Mouse (Mus musculus) heart, adult 18-20 months (tissue): Measurements from ENCODE around the gene Fgd6. TPM values are rescaled to one million over a fixed set of nuclear protein-coding genes. Genes with fewer than 3 reads are reported as not detected.
A peak's percentile ranks its signal among the peaks of the same experiment; 100 is the strongest.

Experiments
- DNase-seq, 2 experiments: peaks; one replicate each; pipeline ENCODE4 v3.0.0; 2021 to 2022; ENCODE audit warnings: mixed read lengths in 1 of 2
- total RNA-seq, 2 experiments: library from RNA; stranded (reverse); gene quantifications; 2 replicates each; pipeline ENCODE4 v1.2.3; 2021

The Fgd6 gene
- total RNA-seq, 2 experiments from 2014 or later, result 5.1 to 5.6 TPM

DNA sequence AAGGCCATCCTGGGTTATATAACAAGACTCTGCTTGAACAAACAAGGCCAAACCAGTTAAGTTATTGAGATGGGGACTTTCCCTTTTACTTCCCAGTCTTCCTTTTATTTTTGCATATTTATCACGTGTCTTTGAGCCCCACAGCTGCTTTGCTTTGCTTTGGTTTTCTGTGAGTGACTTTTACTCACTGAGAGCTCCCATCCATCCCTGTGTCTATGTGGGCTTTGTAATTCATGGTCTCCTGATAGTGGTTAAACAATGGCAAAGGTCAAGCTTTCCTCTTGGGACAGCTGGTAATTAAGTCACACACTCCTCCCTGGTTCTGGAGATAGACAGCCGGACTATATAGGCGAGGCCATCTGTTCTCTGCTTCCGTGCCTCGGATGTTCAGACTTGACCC, 57.7 kb downstream of the Fgd6 start:
- no peak for DNase-seq

DNA sequence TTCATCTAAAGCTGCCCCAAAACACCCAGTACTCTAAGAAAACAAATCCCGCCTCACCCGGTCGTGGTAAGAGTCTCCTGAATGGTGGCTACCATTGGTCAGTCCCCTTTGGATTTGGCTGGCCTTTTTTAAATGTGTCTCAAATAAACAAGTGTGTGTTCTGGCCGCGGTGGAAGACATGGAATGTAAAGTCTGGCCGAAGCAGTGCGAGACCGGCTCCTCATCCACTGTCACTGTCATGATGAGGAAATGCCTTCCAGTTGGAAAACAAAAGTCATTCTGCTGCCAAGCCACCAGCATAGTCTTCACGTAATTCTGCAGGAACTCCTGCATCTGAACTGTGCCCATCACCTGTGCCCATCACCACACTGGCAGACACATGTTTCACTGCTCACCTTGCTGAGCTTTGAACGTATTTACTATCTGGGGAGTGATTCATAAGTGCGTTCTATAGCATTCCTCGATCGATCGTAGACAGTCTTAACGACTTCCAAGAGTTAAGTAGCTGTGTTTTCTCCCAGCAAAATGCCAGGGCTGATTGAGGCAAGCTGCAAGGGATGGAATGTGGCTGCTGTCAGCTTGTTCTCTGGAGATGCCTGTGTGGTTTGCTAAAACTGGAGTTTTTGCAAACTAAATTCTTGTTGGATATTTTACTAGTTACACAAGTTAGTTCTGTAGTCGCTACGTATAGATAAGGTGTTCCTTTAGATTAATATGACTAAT, 60.1 kb downstream of the Fgd6 start:
- DNase-seq, result no peak

DNA sequence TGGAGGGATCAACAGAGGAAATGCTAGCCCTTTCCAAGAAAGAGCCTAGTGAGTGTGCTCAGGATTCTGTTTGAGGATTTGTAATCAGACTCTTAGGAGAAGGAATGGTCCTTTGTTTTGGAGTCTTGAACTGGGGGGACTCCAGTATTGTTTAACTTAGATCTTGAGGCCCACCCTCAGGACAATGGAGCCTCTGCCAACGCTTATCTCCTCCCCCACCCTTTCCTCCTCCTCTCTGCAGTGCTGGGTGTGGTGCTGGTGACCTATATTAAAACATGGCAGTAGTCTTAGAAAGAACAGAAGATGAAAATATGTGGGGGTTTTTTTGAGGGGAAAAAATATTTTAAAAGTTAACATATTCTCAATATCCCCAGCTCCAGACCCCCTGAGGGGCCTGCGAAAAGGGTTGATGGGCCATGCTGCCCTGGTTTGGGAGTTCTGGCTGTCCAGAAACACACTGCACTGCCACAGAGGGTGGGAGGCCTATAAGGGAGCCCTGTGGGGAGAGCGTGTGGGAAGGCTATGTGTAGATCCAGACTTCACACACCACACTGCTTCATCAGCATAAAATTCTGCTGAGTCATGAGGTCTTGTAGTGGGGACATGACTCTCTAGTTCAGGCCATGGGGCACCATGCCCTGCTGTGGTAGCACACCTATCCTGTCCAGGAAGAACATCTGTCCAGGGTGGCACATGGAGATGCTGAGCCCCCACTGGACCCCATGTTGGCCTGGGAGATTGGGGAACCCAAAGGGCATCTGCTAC, 61.5 kb downstream of the Fgd6 start:
- no peak for DNase-seq

DNA sequence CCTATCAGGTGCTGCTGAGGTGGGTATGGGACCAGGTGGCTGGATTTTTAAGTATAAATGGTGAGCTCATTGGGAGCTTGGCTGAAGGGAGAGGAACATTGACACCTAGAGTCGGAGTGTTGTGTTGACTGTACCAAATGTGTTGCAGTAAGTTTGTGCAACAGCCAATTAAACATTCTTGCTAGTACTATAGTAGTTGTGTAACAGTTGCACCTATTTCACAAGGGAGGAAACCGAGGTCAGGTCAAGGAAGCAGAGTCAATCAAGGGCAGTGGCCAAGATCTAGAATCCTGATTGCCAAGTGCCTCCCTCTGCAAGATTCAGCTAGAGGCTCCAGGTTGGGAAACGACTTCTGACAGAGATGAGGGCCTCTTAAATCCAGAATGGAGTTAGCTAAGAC, 62.3 kb downstream of the Fgd6 start:
- DNase-seq, result no peak

DNA sequence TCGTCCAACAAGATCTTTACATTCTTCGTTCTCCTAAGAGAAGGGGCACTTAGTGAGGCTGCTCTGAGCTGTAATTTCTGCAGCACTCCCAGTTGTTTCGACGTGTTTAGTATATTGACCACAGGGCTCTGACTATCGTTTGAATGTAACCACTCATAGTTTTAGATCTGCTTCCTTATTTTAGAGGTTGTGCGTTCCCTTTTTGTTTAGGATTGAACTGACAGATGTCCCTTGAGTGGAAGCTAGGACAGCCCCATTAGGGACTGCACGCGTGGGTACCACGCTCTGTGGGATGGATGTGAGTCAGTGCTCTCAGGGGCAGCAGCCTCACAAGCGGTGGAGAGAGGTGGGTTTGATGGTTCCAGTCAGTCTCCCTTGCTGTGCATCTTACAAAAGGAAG, 69.7 kb downstream of the Fgd6 start:
- DNase-seq, result no peak

DNA sequence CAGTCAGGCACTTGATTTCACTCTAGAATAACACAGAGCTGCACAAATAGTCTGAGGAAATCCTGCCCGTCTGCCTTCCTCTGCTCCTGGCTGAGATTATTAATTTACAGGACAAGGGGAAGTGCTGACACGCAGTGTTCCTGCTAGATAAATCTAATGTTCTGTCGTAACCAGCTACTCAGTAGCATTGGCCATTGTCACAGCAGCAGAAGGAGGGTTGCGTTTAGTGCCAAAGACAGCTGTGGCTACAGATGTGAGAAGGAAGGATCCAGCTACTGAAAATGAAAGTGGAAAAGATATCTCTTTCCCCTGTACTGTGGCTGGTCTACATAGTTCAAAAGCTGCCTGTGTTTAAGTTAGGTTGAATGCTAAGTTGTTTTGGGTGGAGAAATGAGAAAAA, 71.4 kb downstream of the Fgd6 start:
- DNase-seq, result peak; percentile 61 to 78

DNA sequence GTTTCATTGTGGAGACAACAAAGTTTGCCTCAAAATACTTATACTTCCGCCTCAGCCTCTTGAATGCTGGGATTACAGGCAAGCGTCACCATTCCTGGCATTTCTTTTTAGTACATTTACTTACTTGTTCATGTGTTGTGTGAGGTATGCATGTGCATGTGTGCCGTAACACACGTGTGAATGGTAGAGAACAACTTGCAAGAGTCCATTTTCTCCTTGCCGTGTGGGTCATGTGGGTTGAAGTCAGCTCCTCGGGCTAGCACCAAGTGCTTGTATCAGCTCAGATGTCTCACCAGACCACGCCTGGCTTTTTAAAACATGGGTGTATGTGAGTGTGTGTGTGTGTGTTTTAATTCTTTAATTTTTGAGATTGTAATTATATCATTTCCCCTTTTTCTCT, 71.8 kb downstream of the Fgd6 start:
- DNase-seq, result no peak

DNA sequence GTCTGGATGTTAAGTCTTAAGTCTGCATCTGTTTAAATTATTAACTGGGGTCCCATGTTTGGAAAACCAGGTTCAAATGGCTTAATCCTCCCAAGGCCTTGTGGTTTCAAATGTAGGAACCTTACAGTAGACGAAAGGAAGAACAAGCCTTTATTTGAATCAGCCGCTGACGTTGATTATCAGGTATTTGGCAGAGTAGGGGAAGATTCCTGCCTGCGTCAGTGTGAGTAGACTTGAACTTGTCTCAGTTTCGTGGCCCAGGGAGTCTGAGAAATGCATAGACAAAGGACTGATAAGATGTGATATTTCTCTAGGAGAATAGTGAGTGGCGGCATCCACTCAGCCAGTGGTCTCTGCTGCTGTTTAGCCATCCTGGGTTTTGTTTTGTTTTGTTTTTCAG, 73.0 kb downstream of the Fgd6 start:
- DNase-seq, result no peak

DNA sequence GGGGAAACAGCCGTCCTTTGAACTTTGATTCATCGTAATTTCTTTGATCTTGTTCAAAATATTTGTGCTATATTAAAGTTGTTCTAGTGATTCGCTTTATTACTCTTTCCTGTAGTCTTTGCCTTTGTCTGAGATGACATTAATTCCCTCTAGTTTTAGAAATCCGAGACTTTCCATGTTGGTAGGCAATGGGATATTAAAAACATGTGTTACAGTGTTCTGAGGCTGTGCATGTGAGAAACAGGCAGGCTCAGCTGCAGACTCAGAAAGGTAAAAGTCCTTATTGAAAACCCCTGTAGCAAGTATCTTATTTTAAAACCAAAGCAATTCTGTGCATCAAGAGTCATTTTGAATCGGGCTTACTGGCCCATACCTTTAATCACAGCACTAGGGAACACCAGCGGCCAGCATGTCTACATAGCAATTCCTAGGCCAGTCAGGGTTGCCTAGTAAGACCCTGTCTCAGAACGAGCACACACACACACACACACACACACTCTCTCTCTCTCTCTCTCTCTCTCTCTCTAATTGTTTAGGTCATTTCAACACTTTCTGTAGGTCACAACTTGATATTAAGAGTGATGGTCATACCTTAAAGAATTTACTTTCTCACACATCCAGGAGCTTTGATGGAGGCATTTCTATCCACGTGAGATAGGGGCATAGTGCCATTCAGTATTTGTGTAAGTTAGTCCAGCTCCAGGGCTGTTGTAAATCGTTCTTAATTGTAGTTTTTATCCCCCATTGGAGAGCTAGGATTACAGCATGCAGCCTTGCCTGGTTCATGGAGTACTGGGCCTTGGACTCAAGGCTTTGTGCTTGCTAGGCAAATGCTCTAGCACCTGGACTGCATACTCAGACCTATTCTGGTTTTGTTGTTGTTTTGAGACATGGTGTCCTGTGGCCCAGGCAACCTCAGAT, 75.3 kb downstream of the Fgd6 start:
- DNase-seq, result no peak

DNA sequence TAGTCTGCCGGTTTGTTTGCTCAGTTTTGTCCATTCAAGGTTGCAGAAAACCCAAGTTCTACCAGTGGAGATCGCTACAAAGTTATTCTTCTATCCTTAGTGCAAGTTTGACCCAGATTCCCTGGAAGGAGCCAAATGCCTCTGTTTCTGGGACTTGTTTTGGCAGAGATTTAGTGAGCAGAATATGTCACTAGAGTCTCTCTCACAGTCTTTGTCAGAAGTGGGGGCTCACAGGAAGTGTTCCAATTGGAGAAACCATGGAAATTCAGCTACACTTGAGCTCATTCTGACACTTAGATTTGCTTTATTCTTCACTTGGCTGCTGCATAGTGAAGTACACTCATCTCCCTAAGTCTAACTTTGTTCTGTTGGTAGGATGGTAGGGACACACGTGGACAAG, 76.4 kb downstream of the Fgd6 start:
- no peak for DNase-seq

DNA sequence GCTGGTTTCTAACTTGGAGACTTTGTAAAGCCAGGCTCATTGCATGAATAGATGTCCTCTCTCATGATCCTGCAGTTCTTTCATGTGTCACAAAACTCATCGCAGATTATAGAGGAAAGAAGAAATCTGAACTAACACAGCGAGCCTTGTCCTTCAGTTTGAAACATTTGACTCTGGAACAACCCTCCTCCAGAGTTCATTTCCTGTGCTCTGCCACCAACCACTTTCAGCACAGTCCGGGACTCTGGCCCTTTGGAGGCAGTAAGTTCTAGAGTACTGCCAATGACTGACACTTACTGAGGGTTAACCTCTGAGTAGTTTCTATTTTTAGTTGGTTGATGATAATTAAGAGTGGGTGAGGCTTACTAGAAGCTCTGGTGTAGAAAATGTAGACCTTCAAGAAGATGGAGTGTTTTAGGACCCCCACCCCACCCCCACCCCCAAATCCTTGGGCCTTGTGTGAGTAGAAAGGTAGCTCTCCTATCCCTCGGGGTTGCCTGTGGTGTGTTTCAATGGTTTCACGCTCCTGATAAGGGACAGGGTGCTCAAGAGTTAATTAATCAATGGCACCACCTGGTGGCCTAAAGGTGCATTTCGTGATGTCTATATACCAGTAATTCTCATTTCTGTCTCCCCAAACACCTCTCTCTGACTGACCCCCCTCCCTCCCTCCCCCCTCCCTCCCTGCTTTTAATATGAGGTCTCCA, 80.2 kb downstream of the Fgd6 start:
- peak; percentile 82 to 93 for DNase-seq

DNA sequence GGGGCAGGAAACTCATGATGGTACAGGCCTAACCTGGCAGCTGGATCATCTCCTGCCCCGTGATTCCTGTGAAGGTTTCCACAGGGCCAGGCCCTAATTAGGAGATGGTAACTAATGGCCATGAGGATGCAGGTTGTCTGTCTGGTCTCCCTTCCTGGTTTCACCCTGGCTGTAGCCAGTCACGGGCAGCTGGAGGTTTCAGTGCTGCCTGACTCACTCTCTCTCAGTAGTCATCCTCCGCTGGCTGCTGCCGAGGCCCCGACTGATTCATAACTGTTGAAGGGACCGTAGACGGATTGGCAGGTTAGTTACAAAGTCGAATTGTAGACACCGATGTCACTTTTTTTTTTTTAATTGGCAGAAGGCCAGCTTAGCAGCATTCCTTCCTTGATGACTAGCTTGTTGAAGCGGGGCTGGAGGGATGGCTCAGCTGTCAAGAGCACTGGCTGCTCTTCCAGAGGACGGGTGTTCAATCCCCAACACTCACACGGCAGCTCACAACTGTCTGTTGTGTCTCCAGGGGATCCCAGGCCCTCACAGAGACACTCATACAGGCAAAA, 81.1 kb downstream of the Fgd6 start:
- no peak for DNase-seq

DNA sequence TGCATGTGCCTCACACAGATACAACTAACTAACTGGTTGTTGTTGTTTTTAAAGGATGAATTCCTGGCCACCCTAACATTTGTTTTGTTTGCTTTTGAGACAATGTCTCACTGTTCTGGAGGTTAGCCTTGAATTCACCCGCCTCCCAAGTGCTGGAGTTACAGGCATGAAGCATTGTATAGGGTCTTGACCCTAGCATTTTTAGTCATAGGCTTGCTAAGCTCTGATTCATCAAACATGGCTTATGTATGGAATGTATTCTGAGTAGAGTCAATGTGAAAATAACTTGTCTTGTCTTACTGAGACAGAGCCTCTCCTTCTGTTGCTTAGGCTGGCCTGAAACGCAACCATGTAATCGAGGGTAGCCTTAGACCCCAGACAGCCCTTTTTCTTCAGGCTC, 82.1 kb downstream of the Fgd6 start:
- DNase-seq, result no peak

DNA sequence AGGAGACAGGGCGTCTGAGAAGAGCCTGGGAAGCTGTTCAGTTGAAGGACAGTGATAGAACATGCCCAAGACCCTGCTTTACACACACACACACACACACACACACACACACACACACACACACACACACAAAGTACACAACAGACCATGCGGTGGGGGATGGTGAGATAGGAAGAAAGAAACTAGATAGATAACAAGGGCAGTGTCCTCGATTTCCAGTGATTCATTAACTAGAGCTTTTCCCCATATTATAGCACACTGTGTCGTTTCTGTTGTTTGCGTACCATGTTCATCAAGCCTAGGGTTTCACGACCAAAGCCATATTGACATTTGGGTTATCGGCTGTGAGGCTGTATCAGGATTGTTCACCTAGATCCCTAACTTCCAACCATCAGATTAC, 83.2 kb downstream of the Fgd6 start:
- no peak for DNase-seq

DNA sequence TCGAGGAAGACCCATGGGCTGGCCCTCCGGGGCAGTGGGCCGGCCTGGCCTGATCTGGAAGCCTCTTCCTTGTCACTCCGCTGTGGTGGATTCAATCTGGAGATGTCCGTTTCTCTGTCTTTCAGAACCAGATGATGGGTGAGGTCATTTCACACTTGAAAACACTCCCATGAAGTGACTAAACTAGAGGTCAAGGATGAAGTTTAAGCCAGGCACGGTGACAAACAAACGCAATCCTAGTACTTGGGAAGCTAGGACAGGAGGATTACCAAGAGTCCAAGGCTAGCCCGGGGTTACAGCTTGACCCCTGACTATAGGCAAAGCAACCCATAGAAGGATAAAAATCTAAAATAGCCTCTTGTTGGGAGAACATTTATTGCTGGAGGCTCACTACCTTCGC, 84.9 kb downstream of the Fgd6 start:
- no peak for DNase-seq

DNA sequence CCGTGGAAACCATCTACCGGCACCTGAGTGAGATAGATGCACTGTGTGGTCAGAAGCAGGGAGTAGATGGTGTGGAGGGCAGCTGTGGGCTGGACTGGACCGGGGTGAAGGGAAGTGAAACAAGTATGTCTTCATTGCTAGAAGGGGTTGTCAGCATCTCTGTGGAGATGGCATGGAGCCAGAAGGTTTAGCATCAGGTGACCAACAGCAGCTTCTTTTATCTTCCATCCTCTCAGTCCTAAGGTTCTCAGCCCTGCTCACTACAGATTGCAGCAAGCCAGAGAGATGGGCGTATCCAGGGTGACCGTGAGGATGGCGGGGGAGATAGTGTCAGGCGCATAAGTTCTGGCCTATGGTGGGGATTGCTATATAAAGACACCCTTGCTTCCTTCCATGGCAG, 86.8 kb downstream of the Fgd6 start:
- DNase-seq, result peak; percentile 30 to 62

DNA sequence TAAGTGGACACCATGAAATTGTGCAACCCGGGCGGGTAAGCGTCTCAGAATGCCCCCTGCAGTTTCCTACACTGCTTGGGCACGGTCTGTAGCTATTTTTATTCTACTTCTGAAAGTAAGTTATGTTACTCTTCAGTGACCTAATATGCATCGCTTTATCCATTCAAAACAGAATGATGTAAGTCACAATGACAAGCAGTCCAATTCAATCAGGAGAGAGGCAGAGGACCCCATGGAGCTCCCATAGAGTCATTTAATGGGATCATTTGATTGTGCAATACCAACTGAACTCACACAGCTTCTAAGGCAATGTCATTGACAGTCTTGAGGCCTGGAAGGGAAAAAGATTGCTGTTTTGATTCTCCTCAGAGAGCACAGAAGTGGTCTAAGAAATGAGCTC, 87.8 kb downstream of the Fgd6 start:
- DNase-seq, result no peak

DNA sequence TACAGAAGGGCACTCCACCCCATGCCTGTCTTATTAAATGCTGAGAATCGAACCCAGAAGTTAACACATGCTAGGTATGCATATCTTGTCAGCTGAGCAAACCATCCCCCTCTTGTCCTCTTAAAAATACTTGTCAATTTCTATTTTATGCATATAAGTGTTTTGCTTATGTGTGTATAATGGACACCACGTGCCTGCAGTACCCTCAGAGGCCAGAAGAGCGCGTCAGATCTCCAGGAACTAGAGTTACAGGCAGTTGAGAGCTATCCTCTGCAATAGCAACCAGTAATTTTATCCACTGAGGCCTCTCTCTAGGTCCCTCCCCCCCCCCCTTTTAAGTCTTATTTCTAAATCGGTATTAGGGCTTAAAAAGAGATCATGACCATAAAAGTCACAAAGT, 88.6 kb downstream of the Fgd6 start:
- no peak for DNase-seq

DNA sequence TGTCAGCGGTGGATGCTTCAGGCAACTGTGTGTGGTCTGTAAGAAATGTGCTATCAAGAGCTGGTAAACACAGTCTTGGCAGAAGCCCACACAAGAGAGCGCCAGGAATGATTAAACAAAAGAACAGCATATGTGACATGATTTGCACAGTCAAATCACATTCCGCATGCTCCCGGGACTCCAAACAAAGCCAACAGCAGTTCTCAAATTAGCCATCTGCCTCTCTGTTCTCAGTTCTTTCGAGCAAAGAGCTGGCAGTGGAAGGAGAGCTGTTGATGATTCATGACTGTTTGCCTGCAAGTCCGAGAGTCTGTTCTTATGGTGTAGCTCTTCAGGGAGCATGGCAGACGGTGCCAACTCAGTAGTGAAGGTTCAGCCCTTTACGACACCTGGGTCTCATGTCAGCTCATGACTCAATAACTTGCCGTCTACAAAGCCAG, 93.9 kb downstream of the Fgd6 start:
- DNase-seq, result peak; percentile 52 to 54

DNA sequence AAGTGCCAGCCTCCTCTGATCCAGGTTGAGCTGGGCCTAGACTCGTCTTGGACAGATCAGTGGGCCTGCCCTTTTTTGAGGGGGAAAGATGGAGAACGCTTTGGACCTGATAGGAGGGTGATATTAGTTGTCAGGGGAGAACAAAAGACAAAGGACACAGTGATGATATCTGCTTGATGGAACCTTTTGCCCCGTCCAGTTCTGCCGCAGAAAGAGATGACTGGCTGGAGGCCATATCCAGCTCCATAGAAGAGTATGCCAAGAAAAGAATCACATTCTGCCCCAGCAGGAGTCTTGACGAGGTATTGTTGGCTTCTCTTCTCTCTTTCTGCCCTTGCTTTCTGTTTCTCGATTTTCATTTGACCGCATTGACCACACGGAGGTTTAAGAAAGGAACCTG, 97.3 kb downstream of the Fgd6 start:
- no peak for DNase-seq

DNA sequence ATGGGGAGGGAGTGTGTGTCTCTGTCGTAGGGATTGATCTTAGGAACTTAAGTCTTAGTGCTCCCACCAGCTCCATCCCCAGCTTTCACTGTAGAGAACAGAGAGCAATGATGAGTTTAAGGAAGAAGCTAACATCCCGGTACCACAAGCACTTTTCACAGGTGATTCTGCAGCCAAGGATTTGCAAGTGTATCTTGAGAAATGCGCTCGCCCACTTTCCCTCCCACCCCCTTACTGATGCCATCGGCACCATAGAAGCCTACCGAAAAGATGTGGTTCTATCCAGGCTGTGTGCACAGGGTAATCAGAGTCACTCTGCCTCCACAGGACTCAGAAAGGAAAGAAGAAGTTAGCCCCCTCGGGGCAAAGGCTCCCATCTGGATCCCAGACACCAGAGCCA, 97.9 kb downstream of the Fgd6 start:
- DNase-seq, result no peak
